Mouse (Mus musculus) embryonic fibroblast, embryonic 13.5 days (primary cell): ENCODE measurements around the gene Gm21976. TPM values are rescaled to one million over a fixed set of nuclear protein-coding genes. Genes with fewer than 3 reads are reported as not detected.

Experiments
- H3K27ac ChIP-seq: 2 replicates; pipeline ENCODE4 v1.5.1; 2012; ENCODE audit warnings: low read length, control low read depth, inconsistent platforms; ENCODE audit not compliant: insufficient read depth
- H3K4me1 ChIP-seq: 2 replicates; pipeline ENCODE4 v1.6.1; 2011; ENCODE audit warnings: low read length; ENCODE audit not compliant: control insufficient read depth, insufficient read depth
- H3K4me3 ChIP-seq: 2 replicates; pipeline ENCODE4 v1.5.1; 2011; ENCODE audit warnings: mild to moderate bottlenecking, control low read depth, low read length; ENCODE audit not compliant: insufficient read depth
- CTCF ChIP-seq: IDR thresholded peaks from 2 replicates; pipeline ENCODE4 v1.5.1; 2011; ENCODE audit warnings: mild to moderate bottlenecking, control low read depth, low read length, moderate library complexity, borderline replicate concordance; ENCODE audit not compliant: insufficient read depth
- POLR2A ChIP-seq: IDR thresholded peaks from 2 replicates; pipeline ENCODE4 v1.6.1; 2011; ENCODE audit warnings: low read depth, mild to moderate bottlenecking, control low read depth, low read length, moderate library complexity
- polyA plus RNA-seq: library from polyadenylated mRNA; stranded (reverse); fragments of >200 nt; gene quantifications from 2 replicates; pipeline ENCODE4 v1.2.4, GENCODE M21; 2011; ENCODE audit warnings: low read depth; ENCODE audit not compliant: missing spikeins, insufficient read length

Gene Gm21976
- polyA plus RNA-seq, 1 experiment: not detected

- TF ChIP-seq CTCF (no peak), POLR2A (peak; percentile 85)
- Histone ChIP-seq H3K4me1 (peaks cover 3% of the 10 kb centered on the region; the same call in 1 of the 2 replicates), H3K27ac (peak within 1 kb of the TSS; percentile 55), H3K4me3 (peak within 1 kb of the TSS; percentile 97)
Measured at GRCm38 (mm10) chr13:98262636-98263457, 16.8 kb upstream of the Gm21976 start, which contains the start of the genes Utp15 and Ankra2. Utp15 (minus strand) TSS chr13:98263041. Ankra2 (plus strand) TSS chr13:98263074.

- Histone ChIP-seq H3K4me3 (peak overlapping the region; percentile 87), H3K27ac (peak overlapping the region; percentile 55), H3K4me1 (peaks cover 3% of the 10 kb centered on the region; the same call in 1 of the 2 replicates)
- no peak for TF ChIP-seq CTCF
- no peak for TF ChIP-seq POLR2A
Measured at GRCm38 (mm10) chr13:98263458-98263987, 16.2 kb upstream of the Gm21976 start.

GRCm38 (mm10) chr13:98264111-98264510, 15.6 kb upstream of the Gm21976 start:
- H3K27ac ChIP-seq: no peak overlapping the region
- TF ChIP-seq POLR2A (no peak), CTCF (no peak)
- H3K4me3 ChIP-seq: peak overlapping the region; percentile 87
- H3K4me1 ChIP-seq: peaks cover 3% of the 10 kb centered on the region; the same call in 1 of the 2 replicates

- TF ChIP-seq POLR2A (no peak), CTCF (no peak)
- Histone ChIP-seq H3K27ac (no peak overlapping the region), H3K4me1 (peaks cover 11% of the 10 kb centered on the region), H3K4me3 (no peak overlapping the region)
Measured at GRCm38 (mm10) chr13:98274023-98274422, 5.7 kb upstream of the Gm21976 start.

GRCm38 (mm10) chr13:98275646-98276045, 4.0 kb upstream of the Gm21976 start:
- TF ChIP-seq POLR2A: no peak
- TF ChIP-seq CTCF: no peak
- H3K4me3 ChIP-seq: no peak overlapping the region
- H3K27ac ChIP-seq: peak overlapping the region; percentile 23; the same call in 1 of the 2 replicates

GRCm38 (mm10) chr13:98276253-98276652, 3.4 kb upstream of the Gm21976 start:
- TF ChIP-seq CTCF (no peak), POLR2A (no peak)
- Histone ChIP-seq H3K4me1 (peaks cover 11% of the 10 kb centered on the region), H3K4me3 (no peak overlapping the region), H3K27ac (peak overlapping the region; percentile 5; the same call in 1 of the 2 replicates)

More at GRCm38 (mm10) chr13:98275646-98276045, 4.0 kb upstream of the Gm21976 start:
- peaks cover 11% of the 10 kb centered on the region for H3K4me1 ChIP-seq

- Histone ChIP-seq H3K4me1 (peaks cover 11% of the 10 kb centered on the region), H3K27ac (no peak overlapping the region), H3K4me3 (no peak overlapping the region)
- TF ChIP-seq CTCF: no peak
- TF ChIP-seq POLR2A: no peak
Measured at GRCm38 (mm10) chr13:98277501-98277900, 2.2 kb upstream of the Gm21976 start.

GRCm38 (mm10) chr13:98280990-98281650, 1.4 kb downstream of the Gm21976 start:
- no peak overlapping the region for H3K4me3 ChIP-seq
- TF ChIP-seq POLR2A: no peak
- TF ChIP-seq CTCF: no peak
- no peak overlapping the region for H3K27ac ChIP-seq
- H3K4me1 ChIP-seq: peaks cover 5% of the 10 kb centered on the region

- no peak overlapping the region for H3K4me3 ChIP-seq
- TF ChIP-seq CTCF (no peak), POLR2A (no peak)
- H3K27ac ChIP-seq: no peak overlapping the region
- no peaks in the 10 kb centered on the region for H3K4me1 ChIP-seq
Measured at GRCm38 (mm10) chr13:98290719-98291118, 11.0 kb downstream of the Gm21976 start.
